Mouse (Mus musculus): ENCODE measurements around the gene Pde6d. TPM values are rescaled to one million over a fixed set of nuclear protein-coding genes. Genes with fewer than 3 reads are reported as not detected.

Gene Pde6d
- polyA plus RNA-seq, 1 experiment from 2014 or later, result 59.7 TPM

GRCm38 (mm10) chr1:86498611-86499010 is 83.8 kb downstream of the Pde6d start:
- CTCF ChIA-PET, result interaction anchor here (0.7 to 25.4 kb wide), 8 partner anchors 11 to 63 kb away, joined by 3 to 307 read pairs (median 6); partner anchors contain the start of gene Ptma
- DNase-seq (ENCODE audit: low read depth, low spot score) (no peak), ATAC-seq (no peak)
- in situ Hi-C loops (cut with MboI; ENCODE audit: low pct_unique_long_range_greater_than_20kb), result no loop called here
- H3K27me3 ChIP-seq, result no peaks in the 10 kb centered on the region
- POLR2A ChIA-PET, result interaction anchor here (1.0 to 3.1 kb wide), 5 partner anchors 11 to 57 kb away, joined by 4 to 19 read pairs (median 8); partner anchors contain the start of gene Ptma
- TF ChIP-seq CTCF (IDR thresholded peaks at IDR 0.05), result no peak

GRCm38 (mm10) chr1:86497986-86498385 is 84.4 kb downstream of the Pde6d start:
- no peaks in the 10 kb centered on the region for H3K27me3 ChIP-seq
- TF ChIP-seq CTCF (IDR thresholded peaks at IDR 0.05), result no peak
- DNase-seq (ENCODE audit: low read depth, low spot score) (no peak), ATAC-seq (peak; percentile 29)
- POLR2A ChIA-PET, result interaction anchor here (1.3 to 3.1 kb wide), 4 partner anchors 10 to 57 kb away, joined by 4 to 19 read pairs (median 7); no protein-coding TSS in a partner anchor
- in situ Hi-C loops (cut with MboI; ENCODE audit: low pct_unique_long_range_greater_than_20kb), result no loop called here
- CTCF ChIA-PET, result interaction anchor here (0.7 to 25.4 kb wide), 8 partner anchors 10 to 62 kb away, joined by 3 to 307 read pairs (median 6); partner anchors contain the start of gene Ptma

GRCm38 (mm10) chr1:86497361-86497760 is 85.1 kb downstream of the Pde6d start:
- DNase-seq (ENCODE audit: low read depth, low spot score) (no peak), ATAC-seq (no peak)
- TF ChIP-seq CTCF (IDR thresholded peaks at IDR 0.05), result no peak
- H3K27me3 ChIP-seq, result no peaks in the 10 kb centered on the region
- ChIA-PET POLR2A (interaction anchor here (1.3 to 3.1 kb wide), 4 partner anchors 9 to 56 kb away, joined by 4 to 19 read pairs (median 7); no protein-coding TSS in a partner anchor), CTCF (interaction anchor here (1.1 to 25.4 kb wide), 4 partner anchors 27 to 58 kb away, joined by 3 to 307 read pairs (median 25); partner anchors contain the start of gene Ptma)
- in situ Hi-C loops (cut with MboI; ENCODE audit: low pct_unique_long_range_greater_than_20kb), result no loop called here

GRCm38 (mm10) chr1:86496340-86496739 is 86.1 kb downstream of the Pde6d start:
- in situ Hi-C loops (cut with MboI; ENCODE audit: low pct_unique_long_range_greater_than_20kb), result no loop called here
- no peak for DNase-seq (ENCODE audit: low read depth, low spot score)
- no peak for TF ChIP-seq CTCF (IDR thresholded peaks at IDR 0.05)
- ChIA-PET CTCF (interaction anchor here (5.9 to 25.4 kb wide), 2 partner anchors 32 to 57 kb away, joined by 46 to 307 read pairs; partner anchors contain the start of gene Ptma), POLR2A (interaction anchor here (0.8 kb wide), 1 partner anchor 9 kb away, joined by 3 read pairs; no protein-coding TSS in a partner anchor)
- no peak for ATAC-seq
- no peaks in the 10 kb centered on the region for H3K27me3 ChIP-seq

GRCm38 (mm10) chr1:86493783-86494182 is 88.6 kb downstream of the Pde6d start:
- TF ChIP-seq CTCF (IDR thresholded peaks at IDR 0.05), result no peak
- POLR2A ChIA-PET, result no interaction called here
- ATAC-seq (no peak), DNase-seq (ENCODE audit: low read depth, low spot score) (no peak)
- in situ Hi-C loops (cut with MboI; ENCODE audit: low pct_unique_long_range_greater_than_20kb), result no loop called here
- CTCF ChIA-PET, result no interaction called here
- H3K27me3 ChIP-seq, result no peaks in the 10 kb centered on the region

Other genes starting within 250 kb of the Pde6d start
- gene Ncl, start 223.2 kb downstream of the Pde6d start, polyA plus RNA-seq (2021), result 419 TPM
- not detected for gene Nmur1, start 156.4 kb downstream of the Pde6d start, polyA plus RNA-seq (2021)
- not detected for gene Tex44, start 156.3 kb downstream of the Pde6d start, polyA plus RNA-seq (2021)
- 2,326 TPM for gene Ptma, start 55.9 kb downstream of the Pde6d start, polyA plus RNA-seq (2021)
- gene Cops7b, start 275 bp upstream of the Pde6d start, polyA plus RNA-seq (2021), result 23.1 TPM
- 0.14 TPM for gene Nppc, start 87.9 kb upstream of the Pde6d start, polyA plus RNA-seq (2021)
- 15.2 TPM for gene Dis3l2, start 121.2 kb upstream of the Pde6d start, polyA plus RNA-seq (2021)